Mouse (Mus musculus) mature B cell (primary cell): ENCODE results near the gene Fmod.

Experiments used
- in situ Hi-C: fragments of 300-500 bp; cut with MboI; formaldehyde crosslinking; loops from 2 replicates; pipeline ENCODE4 v1.14.3; 2019

The Fmod gene

GRCm38 (mm10) chr1:134037172-134037571 is at the start of gene Fmod:
Fmod (plus strand) TSS chr1:134037254.
- in situ Hi-C loops, result no loop called here

GRCm38 (mm10) chr1:133988845-133989244 is 48.2 kb upstream of the Fmod start:
- in situ Hi-C loops, result no loop called here

GRCm38 (mm10) chr1:133991277-133991676 is 45.8 kb upstream of the Fmod start:
- in situ Hi-C loops, result no loop called here

- in situ Hi-C loops, result no loop called here
Observed at GRCm38 (mm10) chr1:134005490-134005889, 31.6 kb upstream of the Fmod start.

- in situ Hi-C loops, result no loop called here
Observed at GRCm38 (mm10) chr1:134006105-134006764, 30.8 kb upstream of the Fmod start.

GRCm38 (mm10) chr1:134024293-134024971 is 12.6 kb upstream of the Fmod start:
- in situ Hi-C loops, result no loop called here

GRCm38 (mm10) chr1:134025975-134026374 is 11.1 kb upstream of the Fmod start:
- in situ Hi-C loops, result no loop called here

GRCm38 (mm10) chr1:134026741-134027140 is 10.3 kb upstream of the Fmod start:
- in situ Hi-C loops, result no loop called here

GRCm38 (mm10) chr1:134028161-134028846 is 8.8 kb upstream of the Fmod start:
- in situ Hi-C loops, result no loop called here

- in situ Hi-C loops, result no loop called here
Observed at GRCm38 (mm10) chr1:134036492-134036891, 562 bp upstream of the Fmod start.

- in situ Hi-C loops, result no loop called here
Observed at GRCm38 (mm10) chr1:134038336-134038735, 1.3 kb downstream of the Fmod start.

GRCm38 (mm10) chr1:134039361-134039760 is 2.3 kb downstream of the Fmod start:
- in situ Hi-C loops, result no loop called here

- in situ Hi-C loops, result no loop called here
Observed at GRCm38 (mm10) chr1:134041900-134042299, 4.8 kb downstream of the Fmod start.

GRCm38 (mm10) chr1:134042341-134042740 is 5.3 kb downstream of the Fmod start:
- in situ Hi-C loops, result no loop called here

GRCm38 (mm10) chr1:134044805-134045204 is 7.8 kb downstream of the Fmod start:
- in situ Hi-C loops, result no loop called here

GRCm38 (mm10) chr1:134045971-134046370 is 8.9 kb downstream of the Fmod start:
- in situ Hi-C loops, result no loop called here

GRCm38 (mm10) chr1:134046387-134046786 is 9.3 kb downstream of the Fmod start:
- in situ Hi-C loops, result no loop called here

- in situ Hi-C loops, result no loop called here
Observed at GRCm38 (mm10) chr1:134047431-134047830, 10.4 kb downstream of the Fmod start.

- in situ Hi-C loops, result no loop called here
Observed at GRCm38 (mm10) chr1:134048759-134049158, 11.7 kb downstream of the Fmod start.

GRCm38 (mm10) chr1:134049542-134049941 is 12.5 kb downstream of the Fmod start:
- in situ Hi-C loops, result no loop called here

- in situ Hi-C loops, result no loop called here
Observed at GRCm38 (mm10) chr1:134053207-134053606, 16.2 kb downstream of the Fmod start.

GRCm38 (mm10) chr1:134055058-134055457 is 18.0 kb downstream of the Fmod start:
- in situ Hi-C loops, result no loop called here

- in situ Hi-C loops, result no loop called here
Observed at GRCm38 (mm10) chr1:134055666-134056245, 18.7 kb downstream of the Fmod start.
